Mouse (Mus musculus) subcutaneous adipose tissue, adult 2 months (tissue): ENCODE measurements around the gene Syt11. TPM values are rescaled to one million over a fixed set of nuclear protein-coding genes. Genes with fewer than 3 reads are reported as not detected.

Experiments
- polyA plus RNA-seq: library from polyadenylated mRNA; depleted of rRNA; stranded (reverse); fragments of >200 nt; gene quantifications from 2 replicates; pipeline ENCODE4 v1.2.3, GENCODE M21; 2012; ENCODE audit warnings: low replicate concordance; rRNA removed

Gene Syt11
- polyA plus RNA-seq: 8.3 and 20.2 TPM in 2 replicates

GRCm38 (mm10) chr3:88774939-88775841 lies at the start of gene Syt11:
Gene Syt11, minus strand, starts transcription at chr3:88775164.

DNA sequence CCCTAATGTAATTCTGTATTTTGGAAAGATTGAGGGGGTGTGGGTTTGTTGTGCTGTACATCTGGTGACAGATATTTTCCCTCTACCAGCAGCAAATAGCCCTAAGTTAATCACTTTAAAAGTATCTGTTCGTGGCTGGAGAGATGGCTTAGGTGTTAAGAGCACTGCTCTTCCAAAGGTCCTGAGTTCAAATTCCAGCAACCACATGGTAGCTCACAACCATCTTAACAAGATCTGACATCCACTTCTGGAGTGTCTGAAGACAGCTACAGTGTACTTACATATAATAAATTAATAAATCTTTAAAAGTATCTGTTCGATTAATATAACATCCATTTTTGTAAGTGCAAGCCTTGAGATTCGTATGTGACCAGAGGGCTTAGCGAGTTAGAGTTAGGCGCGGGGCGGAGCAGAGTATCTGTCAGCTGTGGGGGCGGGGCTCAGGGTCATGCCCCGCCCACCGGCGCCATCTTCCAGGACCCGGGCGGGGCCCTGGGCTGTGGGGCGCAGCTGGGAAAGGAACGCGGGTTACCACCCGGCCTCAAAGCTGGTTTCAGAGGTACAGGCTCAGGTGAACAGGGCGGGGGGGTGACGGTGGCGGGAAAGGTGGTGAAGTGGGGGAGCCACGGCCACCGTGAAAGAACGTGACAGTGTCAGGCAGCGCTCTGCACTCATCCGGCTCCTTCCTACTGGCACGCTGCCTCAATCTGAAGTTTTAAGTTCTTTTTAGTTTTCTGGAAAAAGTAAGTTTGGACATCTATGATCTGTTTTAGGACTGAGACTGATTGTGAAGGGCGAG lies 58.4 kb downstream of the Syt11 start, which contains the start of gene Rit1:
Gene Rit1, plus strand, starts transcription at position 440 of the 799 bp plus-strand sequence.

Other genes starting within 250 kb of the Syt11 start
- gene Mex3a, start 242.8 kb downstream of the Syt11 start, polyA plus RNA-seq: 0.56 and 12.0 TPM in 2 replicates
- gene Rab25, start 226.9 kb downstream of the Syt11 start, polyA plus RNA-seq: 0.40 and 40.0 TPM in 2 replicates
- gene Lamtor2, start 222.1 kb downstream of the Syt11 start, polyA plus RNA-seq: 148 and 176 TPM in 2 replicates
- gene Ubqln4, start 221.4 kb downstream of the Syt11 start, polyA plus RNA-seq: 63.5 and 103 TPM in 2 replicates
- gene Ssr2, start 199.3 kb downstream of the Syt11 start, polyA plus RNA-seq: 270 and 325 TPM in 2 replicates
- gene Arhgef2, start 169.2 kb downstream of the Syt11 start, polyA plus RNA-seq: 76.8 and 130 TPM in 2 replicates
- gene Rxfp4, start 122.0 kb downstream of the Syt11 start, polyA plus RNA-seq: not detected in 2 replicates
- gene Khdc4, start 89.4 kb downstream of the Syt11 start, polyA plus RNA-seq: 54.5 and 72.5 TPM in 2 replicates
- 67.4 and 70.4 TPM in 2 replicates for gene Rit1, start 58.3 kb downstream of the Syt11 start, polyA plus RNA-seq
- gene Gon4l, start 60.1 kb upstream of the Syt11 start, polyA plus RNA-seq: 12.1 and 20.0 TPM in 2 replicates
- gene Msto1, start 138.8 kb upstream of the Syt11 start, polyA plus RNA-seq: 38.9 and 47.2 TPM in 2 replicates
- 9.7 and 15.2 TPM in 2 replicates for gene Ash1l, start 175.5 kb upstream of the Syt11 start, polyA plus RNA-seq
- 57.8 and 63.5 TPM in 2 replicates for gene Dap3, start 176.0 kb upstream of the Syt11 start, polyA plus RNA-seq